Mouse (Mus musculus) limb, embryonic 11.5 days (tissue): ENCODE results near the gene Tcp1. TPM values are rescaled to one million over a fixed set of nuclear protein-coding genes. Genes with fewer than 3 reads are reported as not detected.
"Not testable (repeated sequence)": the region's sequence is repeated elsewhere in the genome, so short reads cannot be mapped to it uniquely, and the experiment has no call there.

Experiments
- ATAC-seq: fragments of 200-750 bp; cut with Nextera tagmentation; 2 replicates; pipeline ENCODE4 v1.8.0; 2017; ENCODE audit warnings: low read depth; ENCODE audit not compliant: insufficient number of reproducible peaks, low FRiP score, low TSS enrichment
- DNase-seq: peaks from one replicate; pipeline ENCODE4 v3.0.0-alpha.2; 2015; ENCODE audit warnings: low spot score
- H3K27ac ChIP-seq: fragments of 300-500 bp; sonication (generic); replicated peaks from 2 replicates; pipeline ENCODE4 v1.5.1; 2014; ENCODE audit warnings: low read depth, mild to moderate bottlenecking, low read length
- H3K27me3 ChIP-seq: fragments of 300-500 bp; sonication (generic); 2 replicates; pipeline ENCODE4 v1.6.1; 2014; ENCODE audit warnings: mild to moderate bottlenecking, low read length, mixed read lengths; ENCODE audit not compliant: control insufficient read depth, insufficient read depth
- H3K36me3 ChIP-seq: fragments of 300-500 bp; sonication (generic); 2 replicates; pipeline ENCODE4 v1.6.1; 2014; ENCODE audit warnings: mild to moderate bottlenecking, low read length, moderate library complexity, mixed read lengths; ENCODE audit not compliant: control insufficient read depth, insufficient read depth
- H3K4me1 ChIP-seq: fragments of 300-500 bp; sonication (generic); 2 replicates; pipeline ENCODE4 v1.6.1; 2014; ENCODE audit warnings: low read length, mixed read lengths; ENCODE audit not compliant: control insufficient read depth, insufficient read depth
- H3K4me2 ChIP-seq: fragments of 300-500 bp; sonication (generic); 2 replicates; pipeline ENCODE4 v1.6.1; 2014; ENCODE audit warnings: low read depth, mild to moderate bottlenecking, moderate library complexity; ENCODE audit not compliant: severe bottlenecking
- H3K4me3 ChIP-seq: fragments of 300-500 bp; sonication (generic); 2 replicates; pipeline ENCODE4 v1.5.1; 2014; ENCODE audit warnings: low read depth, low read length
- H3K9ac ChIP-seq: fragments of 300-500 bp; sonication (generic); 2 replicates; pipeline ENCODE4 v1.6.1; 2014; ENCODE audit warnings: mild to moderate bottlenecking, low read length
- H3K9me3 ChIP-seq: fragments of 300-500 bp; sonication (generic); 2 replicates; pipeline ENCODE4 v1.6.1; 2016; ENCODE audit warnings: low read length; ENCODE audit not compliant: control insufficient read depth
- WGBS: fragments of 180-500 bp; shearing (Covaris S2); extraction: QIAGEN DNeasy Blood & Tissue Kit; methylation state at CpG from one replicate; pipeline ENCODE4 v1.1.7; 2014; 5-methylcytosine and 5-hydroxymethylcytosine counted together
- polyA plus RNA-seq: library from polyadenylated mRNA; unstranded; fragments of >200 nt; fragmentation: Nextera tagmentation; extraction: Ambion mirVana; gene quantifications from 2 replicates; pipeline ENCODE4 v1.2.1, GENCODE M21; 2014

Gene Tcp1
- polyA plus RNA-seq, 1 experiment from 2014 or later: 600 TPM

DNA sequence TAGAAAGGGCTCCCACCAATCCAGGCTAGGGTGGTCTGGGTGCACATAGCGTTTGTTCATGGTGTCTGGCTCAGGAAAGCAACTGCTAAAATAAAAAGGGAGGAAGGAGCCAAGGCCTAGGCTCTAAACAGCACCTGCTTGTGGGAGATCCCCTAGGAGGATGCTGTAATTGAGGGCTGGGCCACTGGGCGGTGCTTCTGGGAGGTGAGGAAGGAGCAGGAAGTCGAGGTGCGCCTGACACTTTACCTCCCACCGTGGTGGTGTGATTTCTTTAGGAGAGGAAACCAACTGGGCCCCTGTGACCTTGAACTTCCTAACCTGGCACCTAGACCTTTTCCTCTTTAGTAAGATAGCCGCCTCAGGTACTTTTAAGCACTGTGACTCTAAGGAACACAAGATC, 28.9 kb upstream of the Tcp1 start:
- no peak overlapping the region for H3K4me2 ChIP-seq
- no peaks in the 10 kb centered on the region for H3K27me3 ChIP-seq

DNA sequence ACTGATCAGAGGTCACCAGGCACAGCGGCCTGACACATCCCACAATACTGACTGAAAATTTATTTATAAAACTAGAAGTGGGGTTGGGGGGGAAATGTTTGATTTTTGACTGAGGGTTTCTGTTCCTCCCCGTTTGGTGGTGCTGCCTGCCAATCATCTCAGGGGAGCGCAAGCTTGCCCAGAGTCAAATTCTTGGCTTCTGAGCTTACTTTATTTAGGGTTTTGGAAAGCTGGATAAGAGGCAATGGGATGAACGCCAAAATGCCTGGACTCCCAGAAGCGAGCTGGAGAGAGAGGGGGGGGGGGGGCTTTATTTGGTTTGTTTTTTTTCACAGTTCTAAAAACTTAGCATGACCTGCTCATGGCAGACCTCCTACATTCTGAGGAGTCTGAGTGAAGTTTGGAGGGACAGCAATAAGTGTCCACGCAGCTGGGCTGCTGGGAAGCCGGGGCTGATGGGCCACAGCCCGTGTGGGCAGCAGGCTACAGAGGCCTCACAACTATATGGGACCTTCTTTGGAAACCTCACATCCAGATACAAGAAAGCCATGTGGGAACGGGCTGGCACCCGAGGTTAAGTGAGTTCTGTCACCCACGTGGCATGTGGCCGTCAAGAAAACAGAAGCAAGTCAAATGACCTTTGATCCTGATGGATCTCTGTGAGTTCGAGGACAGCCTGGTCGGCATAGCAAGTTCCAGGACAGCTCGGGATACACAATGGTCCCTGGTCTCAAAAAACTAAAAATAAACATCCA, 28.3 kb upstream of the Tcp1 start:
- H3K36me3 ChIP-seq: no peaks in the 10 kb centered on the region
- DNase-seq (no peak), ATAC-seq (no peak)
- no peaks in the 10 kb centered on the region for H3K4me1 ChIP-seq
- no peaks in the 10 kb centered on the region for H3K9me3 ChIP-seq
- H3K9ac ChIP-seq: no peak overlapping the region
- H3K27ac ChIP-seq: no peak overlapping the region
- no peaks in the 10 kb centered on the region for H3K27me3 ChIP-seq
- WGBS: 78% methylated on average over 15 of the region's 15 CpGs
- H3K4me3 ChIP-seq: no peak overlapping the region
- no peak overlapping the region for H3K4me2 ChIP-seq

More for the DNA sequence above, 28.9 kb upstream of the Tcp1 start:
- ATAC-seq (no peak), DNase-seq (no peak)
- Histone ChIP-seq H3K4me1 (no peaks in the 10 kb centered on the region), H3K36me3 (no peaks in the 10 kb centered on the region), H3K27ac (no peak overlapping the region), H3K4me3 (no peak overlapping the region), H3K9ac (no peak overlapping the region), H3K9me3 (no peaks in the 10 kb centered on the region)
- WGBS: 27% methylated on average over 6 of the region's 6 CpGs

DNA sequence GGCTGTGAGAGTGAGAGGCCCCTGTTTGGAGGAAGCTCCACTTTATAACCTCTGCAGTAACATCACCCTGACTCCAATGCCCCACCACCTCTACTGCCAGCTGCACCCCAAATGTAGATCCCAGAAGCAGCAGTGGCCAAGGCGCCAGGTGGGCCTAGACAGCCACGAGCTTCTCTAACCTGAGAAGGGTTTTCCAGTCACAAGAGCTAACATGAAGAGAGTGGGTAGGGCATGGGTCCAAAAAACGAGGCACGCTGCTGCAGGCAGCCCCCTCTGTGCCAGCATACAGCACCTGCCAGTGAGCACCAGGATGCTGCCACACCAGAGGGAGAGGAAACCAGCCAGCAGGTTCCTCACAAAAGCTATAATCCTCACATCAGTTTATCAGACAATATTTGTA, 24.4 kb upstream of the Tcp1 start:
- no peak overlapping the region for H3K4me3 ChIP-seq
- no peak for DNase-seq
- H3K27ac ChIP-seq: no peak overlapping the region
- no peaks in the 10 kb centered on the region for H3K27me3 ChIP-seq
- H3K9me3 ChIP-seq: no peaks in the 10 kb centered on the region
- H3K36me3 ChIP-seq: no peaks in the 10 kb centered on the region
- ATAC-seq: no peak
- no peak overlapping the region for H3K4me2 ChIP-seq
- no peak overlapping the region for H3K9ac ChIP-seq
- no peaks in the 10 kb centered on the region for H3K4me1 ChIP-seq
- WGBS: 86% methylated on average over 4 of the region's 4 CpGs

DNA sequence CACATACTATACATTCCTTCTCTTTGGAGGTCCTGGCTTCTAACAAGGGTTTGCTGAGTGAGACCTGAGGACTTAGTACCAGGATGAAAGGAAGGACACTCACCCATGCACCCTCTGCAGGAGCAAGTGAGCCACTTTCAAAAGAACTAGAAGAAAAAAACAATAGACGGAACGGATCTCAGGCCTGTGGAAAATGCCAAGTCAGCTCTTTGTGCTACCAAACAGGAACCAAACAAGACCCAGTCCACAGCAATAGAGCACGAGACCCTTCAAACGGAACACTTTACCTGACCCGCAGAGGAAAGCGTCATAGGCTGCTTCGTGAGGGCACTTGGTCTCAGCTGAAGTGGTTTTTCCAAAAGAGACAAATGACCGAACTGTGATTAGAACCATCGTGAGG, 23.5 kb upstream of the Tcp1 start:
- no peak overlapping the region for H3K4me3 ChIP-seq
- H3K9me3 ChIP-seq: no peaks in the 10 kb centered on the region
- no peak overlapping the region for H3K4me2 ChIP-seq
- H3K27ac ChIP-seq: no peak overlapping the region
- DNase-seq (no peak), ATAC-seq (no peak)
- H3K4me1 ChIP-seq: no peaks in the 10 kb centered on the region
- H3K27me3 ChIP-seq: no peaks in the 10 kb centered on the region
- 89% methylated on average over 9 of the region's 9 CpGs for WGBS
- H3K9ac ChIP-seq: no peak overlapping the region
- no peaks in the 10 kb centered on the region for H3K36me3 ChIP-seq

DNA sequence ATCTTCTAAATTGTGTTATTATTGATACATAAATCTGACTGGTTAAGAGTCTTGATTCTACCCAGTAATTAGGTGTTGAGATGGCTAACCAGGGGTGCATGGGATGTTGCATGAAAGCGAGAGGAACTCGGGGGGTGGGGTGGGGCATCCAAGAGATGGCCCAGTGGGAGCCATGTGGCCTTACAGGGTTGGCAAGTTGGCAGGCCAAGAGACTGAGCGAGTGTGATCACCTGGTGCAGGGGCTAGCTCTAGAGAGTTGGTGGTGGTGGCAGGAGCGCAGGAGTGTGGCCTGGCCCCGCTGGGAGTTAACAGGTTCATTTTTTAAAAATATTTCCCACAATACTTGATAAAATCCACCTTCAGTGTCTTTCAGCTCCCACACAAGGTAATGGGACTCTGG, 17.8 kb upstream of the Tcp1 start:
- WGBS: 89% methylated on average over 5 of the region's 5 CpGs
- peaks cover 4% of the 10 kb centered on the region; the same call in 1 of the 2 replicates for H3K36me3 ChIP-seq
- H3K27ac ChIP-seq: no peak overlapping the region
- no peak overlapping the region for H3K9ac ChIP-seq
- ATAC-seq (no peak), DNase-seq (no peak)
- no peaks in the 10 kb centered on the region for H3K4me1 ChIP-seq
- no peaks in the 10 kb centered on the region for H3K9me3 ChIP-seq
- H3K27me3 ChIP-seq: no peaks in the 10 kb centered on the region
- H3K4me3 ChIP-seq: no peak overlapping the region
- H3K4me2 ChIP-seq: no peak overlapping the region

DNA sequence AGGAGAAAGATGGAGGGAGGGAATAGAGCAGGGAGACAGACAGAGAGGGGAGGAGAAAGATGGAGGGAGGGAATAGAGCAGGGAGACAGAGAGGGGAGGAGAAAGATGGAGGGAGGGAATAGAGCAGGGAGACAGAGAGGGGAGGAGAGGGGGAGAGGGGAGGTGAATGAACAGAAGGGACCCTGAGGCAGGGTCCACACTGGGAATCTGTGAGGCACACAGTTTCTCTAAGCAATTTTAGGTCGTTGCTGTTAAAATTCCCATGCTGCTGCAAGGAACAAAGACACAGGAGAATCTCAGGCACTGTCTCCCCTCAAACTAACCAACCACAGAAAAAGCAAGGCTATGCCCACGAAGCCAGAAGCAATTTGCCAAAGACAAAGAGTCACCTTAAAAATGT, 16.9 kb upstream of the Tcp1 start:
- 48% methylated on average over 2 of the region's 2 CpGs for WGBS

DNA sequence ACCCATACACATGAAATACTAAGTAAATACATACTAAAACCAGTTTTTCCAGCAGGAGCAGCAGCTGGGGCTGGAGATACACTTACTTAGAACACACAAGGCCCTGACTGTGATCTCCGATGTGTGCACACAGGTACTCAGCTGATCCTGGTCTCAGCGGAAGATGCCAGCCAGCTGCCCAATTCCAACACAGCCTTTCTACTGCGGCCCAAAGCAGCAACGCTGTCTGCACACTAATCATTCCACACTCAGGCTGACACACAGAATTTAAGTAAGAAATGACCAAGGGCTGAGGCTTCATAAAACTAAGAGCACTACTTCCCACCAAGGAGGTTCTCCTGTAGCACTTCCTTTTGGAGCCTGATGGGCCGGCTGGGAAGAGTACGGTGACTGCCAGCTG, 13.2 kb upstream of the Tcp1 start:
- WGBS: 97% methylated on average over 6 of the region's 6 CpGs
- H3K27ac ChIP-seq: no peak overlapping the region
- DNase-seq: no peak
- no peaks in the 10 kb centered on the region for H3K9me3 ChIP-seq
- H3K4me1 ChIP-seq: no peaks in the 10 kb centered on the region
- no peaks in the 10 kb centered on the region for H3K27me3 ChIP-seq
- H3K4me2 ChIP-seq: no peak overlapping the region
- H3K4me3 ChIP-seq: no peak overlapping the region
- no peak overlapping the region for H3K9ac ChIP-seq
- no peak for ATAC-seq
- H3K36me3 ChIP-seq: peaks cover 6% of the 10 kb centered on the region; the same call in 1 of the 2 replicates

More for the DNA sequence above, 16.9 kb upstream of the Tcp1 start:
- DNase-seq, H3K4me1 ChIP-seq, H3K36me3 ChIP-seq, H3K9me3 ChIP-seq, H3K27me3 ChIP-seq, H3K4me2 ChIP-seq, H3K27ac ChIP-seq, ATAC-seq, H3K4me3 ChIP-seq, H3K9ac ChIP-seq: not testable (repeated sequence)

DNA sequence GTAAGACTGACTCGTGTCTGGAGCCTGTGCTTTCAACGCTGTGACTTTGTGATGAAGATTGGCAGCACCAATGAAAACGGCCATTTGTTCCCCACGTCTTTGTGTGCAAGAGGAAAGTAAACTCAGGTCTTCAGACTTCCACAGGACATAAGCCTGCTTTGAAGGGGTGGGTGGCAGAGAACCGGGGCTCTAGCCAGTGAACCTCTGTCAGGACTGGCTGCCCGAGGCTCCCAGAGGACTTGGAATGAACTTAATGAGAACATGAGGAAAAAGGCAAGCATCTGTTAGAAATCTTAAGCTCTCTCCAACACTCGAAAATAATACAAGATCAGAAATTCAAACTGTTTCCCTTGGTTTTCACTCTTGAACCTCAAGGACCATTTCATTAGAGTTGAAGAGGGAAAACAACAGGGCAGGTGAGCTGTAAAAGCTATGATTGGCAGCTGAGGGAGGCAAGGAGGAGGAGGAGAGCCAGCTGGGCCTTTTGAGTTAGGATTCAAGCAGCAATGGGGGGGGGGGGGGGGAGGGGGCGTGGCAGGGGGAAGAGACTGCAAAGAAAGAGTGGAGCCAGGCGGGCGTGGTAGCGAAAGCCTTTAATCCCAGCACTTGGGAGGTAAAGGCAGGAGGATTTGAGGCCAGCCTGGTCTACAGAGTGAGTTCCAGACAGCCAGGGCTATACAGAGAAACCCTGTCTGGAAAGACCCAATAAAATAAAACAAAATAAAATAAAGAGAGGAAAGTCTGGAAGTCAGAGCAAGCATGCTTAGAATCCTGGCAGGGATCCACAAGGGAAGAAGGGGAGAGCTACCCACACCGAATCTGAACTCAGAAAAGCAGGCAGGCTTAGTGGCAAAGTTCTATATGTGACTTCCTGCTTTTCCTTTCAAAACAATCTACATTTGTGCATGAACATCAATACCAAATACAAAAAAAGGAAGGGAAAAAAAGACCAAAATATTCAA, 11.8 kb upstream of the Tcp1 start:
- Histone ChIP-seq H3K27me3 (no peaks in the 10 kb centered on the region), H3K9me3 (no peaks in the 10 kb centered on the region), H3K4me1 (no peaks in the 10 kb centered on the region), H3K4me3 (no peak overlapping the region), H3K9ac (no peak overlapping the region), H3K27ac (no peak overlapping the region), H3K36me3 (peaks cover 6% of the 10 kb centered on the region; the same call in 1 of the 2 replicates), H3K4me2 (no peak overlapping the region)
- DNase-seq (no peak), ATAC-seq (peak; percentile 44; the same call in 1 of the 2 replicates)
- 49% methylated on average over 11 of the region's 12 CpGs for WGBS
